Mouse (Mus musculus): ENCODE data around the gene Odf2. TPM values are rescaled to one million over a fixed set of nuclear protein-coding genes. Genes with fewer than 3 reads are reported as not detected.
A peak's percentile ranks its signal among the peaks of the same experiment; 100 is the strongest.
"Not testable (repeated sequence)": the region's sequence is repeated elsewhere in the genome, so short reads cannot be mapped to it uniquely, and the experiment has no call there.

Odf2 gene
- polyA plus RNA-seq, 1 experiment from 2014 or later, result 70.3 TPM

GRCm38 (mm10) chr2:29873801-29874200, 15.2 kb upstream of the Odf2 start:
- 88% methylated on average over 4 of the region's 4 CpGs for WGBS

DNA sequence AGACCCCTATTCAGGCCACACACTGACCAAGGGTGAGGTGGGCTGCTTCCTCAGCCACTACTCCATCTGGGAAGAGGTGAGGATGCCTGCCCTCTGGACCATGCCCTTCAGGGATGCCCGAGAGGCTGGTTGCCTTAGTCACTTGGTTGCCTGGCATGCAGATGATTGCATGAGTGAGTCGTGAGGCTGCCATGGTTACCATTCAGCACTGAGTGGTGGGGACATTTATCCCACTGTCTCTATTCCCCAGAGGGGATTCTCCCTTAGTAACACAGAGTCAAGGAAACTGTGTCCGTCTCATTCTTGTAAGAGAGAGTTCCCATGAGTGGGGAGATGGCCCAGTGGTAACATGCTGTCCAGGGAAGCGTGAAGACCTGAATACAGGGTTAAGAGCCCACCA, 11.0 kb upstream of the Odf2 start:
- H3K4me2 ChIP-seq, result no peak overlapping the region
- H3K36me3 ChIP-seq, result peaks cover 52% of the 10 kb centered on the region
- WGBS, result 42% methylated on average over 4 of the region's 4 CpGs
- no peak overlapping the region for H3K9ac ChIP-seq
- peak; percentile 72; the same call in 1 of the 2 replicates for ATAC-seq (ENCODE audit: low FRiP score)
- H3K4me3 ChIP-seq, result no peak overlapping the region
- no peaks in the 10 kb centered on the region for H3K9me3 ChIP-seq
- no peaks in the 10 kb centered on the region for H3K27me3 ChIP-seq
- no peak overlapping the region for H3K27ac ChIP-seq
- peaks cover 8% of the 10 kb centered on the region for H3K4me1 ChIP-seq (replicated peaks)

More at GRCm38 (mm10) chr2:29873801-29874200, 15.2 kb upstream of the Odf2 start:
- Histone ChIP-seq H3K4me2 (no peak overlapping the region), H3K27ac (no peak overlapping the region), H3K4me1 (replicated peaks) (peaks cover 29% of the 10 kb centered on the region), H3K36me3 (peaks cover 47% of the 10 kb centered on the region), H3K27me3 (no peaks in the 10 kb centered on the region), H3K9me3 (no peaks in the 10 kb centered on the region), H3K9ac (no peak overlapping the region), H3K4me3 (no peak overlapping the region)
- no peak for ATAC-seq (ENCODE audit: low FRiP score)

GRCm38 (mm10) chr2:29879191-29879590, 9.8 kb upstream of the Odf2 start:
- H3K9ac ChIP-seq, result no peak overlapping the region
- H3K4me2 ChIP-seq, result no peak overlapping the region
- H3K27ac ChIP-seq, result no peak overlapping the region
- H3K9me3 ChIP-seq, result no peaks in the 10 kb centered on the region
- H3K36me3 ChIP-seq, result peaks cover 46% of the 10 kb centered on the region
- H3K27me3 ChIP-seq, result no peaks in the 10 kb centered on the region
- no peak for ATAC-seq (ENCODE audit: low FRiP score)
- WGBS, result 75% methylated on average over 8 of the region's 8 CpGs
- H3K4me1 ChIP-seq (replicated peaks), result peaks cover 8% of the 10 kb centered on the region
- no peak overlapping the region for H3K4me3 ChIP-seq

DNA sequence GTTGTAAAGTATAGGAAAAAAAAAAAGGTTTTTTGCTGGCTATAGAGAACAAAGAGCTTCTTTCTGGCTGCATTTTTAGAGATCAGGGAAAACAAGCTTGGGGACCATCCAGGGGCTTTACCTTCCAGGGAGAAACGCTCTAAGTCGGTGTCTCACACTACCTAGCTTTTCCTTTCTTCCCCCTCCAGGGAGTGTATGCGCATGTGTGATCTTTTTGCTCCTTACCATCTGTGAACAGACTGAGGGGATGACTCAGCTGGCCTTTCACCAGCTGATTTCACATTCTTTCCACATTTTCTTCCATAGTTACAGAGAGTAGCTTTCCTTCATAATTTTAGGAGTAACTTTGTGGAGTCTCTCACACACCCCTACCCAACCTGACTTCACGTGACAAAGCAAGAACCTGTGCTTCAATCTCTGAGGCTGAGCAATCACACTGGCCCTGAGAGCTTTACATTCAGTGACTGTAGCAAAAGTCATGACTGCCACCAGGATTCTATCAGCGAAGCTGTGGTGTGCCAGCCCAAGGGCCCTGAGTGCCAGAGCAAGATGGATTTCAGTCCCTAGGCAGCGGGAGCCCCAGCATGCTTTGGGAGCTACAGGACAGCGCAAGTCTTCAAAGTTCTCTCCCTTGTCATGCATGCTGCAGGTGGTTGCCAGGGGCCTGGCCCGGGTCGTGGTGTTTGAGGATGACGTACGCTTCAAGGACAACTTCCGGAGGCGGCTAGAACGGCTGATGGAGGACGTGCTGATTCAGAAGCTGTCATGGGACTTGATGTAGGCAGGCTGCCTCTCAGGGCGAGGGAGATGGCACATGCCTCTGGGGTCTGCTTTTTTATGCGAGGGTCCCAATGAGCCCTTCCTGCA, 8.8 kb upstream of the Odf2 start:
- H3K4me2 ChIP-seq, result no peak overlapping the region
- no peaks in the 10 kb centered on the region for H3K9me3 ChIP-seq
- H3K9ac ChIP-seq, result no peak overlapping the region
- H3K36me3 ChIP-seq, result peaks cover 41% of the 10 kb centered on the region
- 78% methylated on average over 17 of the region's 17 CpGs for WGBS
- no peaks in the 10 kb centered on the region for H3K27me3 ChIP-seq
- ATAC-seq (ENCODE audit: low FRiP score), result no peak
- H3K4me3 ChIP-seq, result no peak overlapping the region
- H3K4me1 ChIP-seq (replicated peaks), result peaks cover 8% of the 10 kb centered on the region
- no peak overlapping the region for H3K27ac ChIP-seq

DNA sequence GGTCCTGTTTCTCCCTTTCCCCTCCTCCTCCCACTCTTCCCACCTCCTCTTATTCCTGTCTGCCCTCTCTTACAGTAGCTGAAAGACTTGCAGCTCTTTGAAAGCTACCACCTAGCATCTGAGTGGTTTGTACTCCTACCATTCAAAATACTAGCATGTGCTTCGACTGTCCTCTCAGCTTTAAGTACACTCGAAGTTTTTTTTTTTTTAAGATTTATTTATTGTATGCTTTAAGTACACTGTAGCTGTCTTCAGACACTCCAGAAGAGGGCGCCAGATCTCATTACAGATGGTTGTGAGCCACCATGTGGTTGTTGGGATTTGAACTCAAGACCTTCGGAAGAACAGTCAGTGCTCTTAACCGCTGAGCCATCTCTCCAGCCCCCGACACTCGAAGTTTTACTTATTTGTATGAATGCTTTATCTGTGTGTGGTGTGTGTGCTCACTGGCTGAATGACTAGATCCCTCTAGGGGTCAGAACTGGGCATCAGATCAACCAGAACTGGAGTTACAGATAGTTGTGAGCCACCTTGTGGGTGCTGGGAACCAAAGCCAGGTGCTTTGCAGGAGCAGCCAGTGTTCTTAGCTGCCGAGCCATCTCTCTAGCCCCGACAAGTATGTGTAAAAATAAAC, 2.2 kb upstream of the Odf2 start:
- H3K9ac ChIP-seq; H3K27me3 ChIP-seq; ATAC-seq (ENCODE audit: low FRiP score); H3K27ac ChIP-seq; H3K36me3 ChIP-seq; H3K4me3 ChIP-seq; H3K9me3 ChIP-seq; H3K4me2 ChIP-seq: not testable (repeated sequence)
- H3K4me1 ChIP-seq (replicated peaks), result peaks cover 19% of the 10 kb centered on the region
- 87% methylated on average over 9 of the region's 9 CpGs for WGBS

DNA sequence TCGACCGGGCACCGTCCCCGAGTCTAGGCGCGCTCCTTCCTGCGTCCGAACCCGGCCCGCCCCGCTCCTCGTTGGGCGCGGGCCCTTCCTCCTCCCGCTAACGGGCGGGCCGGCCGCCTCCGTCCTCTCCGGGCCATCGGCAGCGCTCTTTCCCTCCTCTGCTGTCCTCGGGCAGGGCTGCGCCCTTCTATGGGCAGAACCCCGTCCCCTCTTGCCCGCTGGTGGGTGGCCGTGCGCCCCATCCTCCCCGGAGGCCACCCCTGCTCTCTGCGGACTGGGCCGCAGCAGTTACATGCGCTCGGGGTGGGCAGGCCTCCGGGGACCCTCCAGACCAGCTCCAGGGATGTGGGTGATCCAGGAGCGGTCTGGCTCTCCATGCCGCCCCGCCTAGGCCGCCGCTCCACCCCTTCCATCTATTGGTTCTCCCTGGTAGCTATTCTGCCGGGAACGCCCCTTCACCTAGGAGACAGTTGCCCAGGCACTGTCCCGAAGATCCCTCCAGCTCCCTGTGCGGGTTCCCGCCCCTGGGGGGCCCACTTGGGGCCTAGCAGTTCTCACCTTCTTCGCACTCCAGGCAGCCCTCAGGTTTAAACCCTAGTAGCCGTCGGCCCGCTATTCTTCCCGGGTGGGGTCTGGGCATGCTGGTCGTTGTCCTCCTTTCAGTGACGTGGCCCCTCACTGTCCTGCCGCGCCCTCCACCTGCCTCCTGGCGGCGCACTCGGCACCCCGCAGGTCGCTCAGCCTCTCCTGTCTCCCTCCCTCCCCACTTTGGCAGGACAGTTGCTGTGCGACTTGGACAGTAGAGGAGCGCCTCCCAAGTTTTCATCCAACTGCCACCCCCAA, 1.2 kb downstream of the Odf2 start:
- peak; percentile 89 for ATAC-seq (ENCODE audit: low FRiP score)
- peak overlapping the region; percentile 96 for H3K9ac ChIP-seq
- peak overlapping the region; percentile 98 for H3K4me3 ChIP-seq
- H3K36me3 ChIP-seq, result peaks cover 37% of the 10 kb centered on the region
- no peaks in the 10 kb centered on the region for H3K9me3 ChIP-seq
- peak overlapping the region; percentile 92 for H3K27ac ChIP-seq
- peaks cover 23% of the 10 kb centered on the region for H3K4me1 ChIP-seq (replicated peaks)
- peak overlapping the region; percentile 94 for H3K4me2 ChIP-seq
- WGBS, result under 1% methylated on average over 55 of the region's 61 CpGs
- H3K27me3 ChIP-seq, result no peaks in the 10 kb centered on the region

DNA sequence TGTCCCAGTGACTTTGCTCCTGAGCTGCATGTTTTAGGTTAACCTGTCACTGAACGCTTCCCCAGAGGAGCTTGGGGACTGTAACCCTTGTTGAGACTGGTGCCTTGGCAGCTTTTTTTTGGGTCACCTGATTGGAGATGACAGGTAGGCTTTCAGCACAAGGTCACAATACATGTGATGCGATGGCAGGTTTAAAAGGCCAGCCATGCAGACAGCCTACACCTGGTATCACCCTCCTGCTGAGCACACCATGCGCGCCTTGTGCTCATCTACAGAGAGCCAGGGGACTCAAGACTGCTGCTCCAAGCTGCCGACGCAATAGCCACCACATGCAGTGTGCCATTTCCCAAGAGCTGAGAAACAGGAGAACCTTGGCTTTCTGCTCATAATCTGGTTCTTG, 2.8 kb downstream of the Odf2 start:
- Histone ChIP-seq H3K4me3 (no peak overlapping the region), H3K4me1 (replicated peaks) (peaks cover 23% of the 10 kb centered on the region), H3K36me3 (peaks cover 52% of the 10 kb centered on the region), H3K9ac (peak overlapping the region; percentile 29), H3K9me3 (no peaks in the 10 kb centered on the region), H3K27ac (no peak overlapping the region), H3K4me2 (no peak overlapping the region), H3K27me3 (no peaks in the 10 kb centered on the region)
- WGBS, result 98% methylated on average over 6 of the region's 6 CpGs
- no peak for ATAC-seq (ENCODE audit: low FRiP score)

DNA sequence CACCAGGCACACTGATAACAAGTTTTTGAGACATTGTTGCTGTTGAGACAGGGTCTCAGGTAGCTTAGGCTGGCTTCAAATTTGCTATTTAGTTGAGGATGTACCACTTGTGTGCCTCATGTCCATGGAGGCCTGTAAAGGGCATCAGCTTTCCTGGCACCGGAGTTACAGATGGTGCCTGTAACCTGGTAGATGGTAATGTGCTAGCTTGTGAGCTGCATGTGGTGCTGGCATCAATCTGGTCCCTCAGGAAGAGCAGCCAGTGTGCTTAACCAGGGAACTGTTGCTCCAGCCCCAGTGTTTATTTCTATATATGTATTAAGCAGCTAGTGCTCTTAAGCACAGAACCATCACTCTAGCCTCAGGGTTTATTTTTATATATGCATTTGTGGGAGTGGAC, 7.0 kb downstream of the Odf2 start:
- peaks cover 95% of the 10 kb centered on the region for H3K36me3 ChIP-seq
- H3K4me2 ChIP-seq, result no peak overlapping the region
- H3K4me3 ChIP-seq, result no peak overlapping the region
- ATAC-seq (ENCODE audit: low FRiP score), result no peak
- 94% methylated on average over 1 of the region's 1 CpGs for WGBS
- H3K9me3 ChIP-seq, result no peaks in the 10 kb centered on the region
- no peak overlapping the region for H3K9ac ChIP-seq
- peaks cover 10% of the 10 kb centered on the region for H3K4me1 ChIP-seq (replicated peaks)
- H3K27ac ChIP-seq, result no peak overlapping the region
- no peaks in the 10 kb centered on the region for H3K27me3 ChIP-seq

GRCm38 (mm10) chr2:29897366-29897765, 8.3 kb downstream of the Odf2 start:
- no peak overlapping the region for H3K4me2 ChIP-seq
- H3K9me3 ChIP-seq, result no peaks in the 10 kb centered on the region
- 82% methylated on average over 2 of the region's 2 CpGs for WGBS
- H3K27me3 ChIP-seq, result no peaks in the 10 kb centered on the region
- H3K27ac ChIP-seq, result no peak overlapping the region
- no peak for ATAC-seq (ENCODE audit: low FRiP score)
- H3K9ac ChIP-seq, result no peak overlapping the region
- H3K4me1 ChIP-seq (replicated peaks), result no peaks in the 10 kb centered on the region
- H3K36me3 ChIP-seq, result peaks cover 98% of the 10 kb centered on the region
- H3K4me3 ChIP-seq, result no peak overlapping the region

DNA sequence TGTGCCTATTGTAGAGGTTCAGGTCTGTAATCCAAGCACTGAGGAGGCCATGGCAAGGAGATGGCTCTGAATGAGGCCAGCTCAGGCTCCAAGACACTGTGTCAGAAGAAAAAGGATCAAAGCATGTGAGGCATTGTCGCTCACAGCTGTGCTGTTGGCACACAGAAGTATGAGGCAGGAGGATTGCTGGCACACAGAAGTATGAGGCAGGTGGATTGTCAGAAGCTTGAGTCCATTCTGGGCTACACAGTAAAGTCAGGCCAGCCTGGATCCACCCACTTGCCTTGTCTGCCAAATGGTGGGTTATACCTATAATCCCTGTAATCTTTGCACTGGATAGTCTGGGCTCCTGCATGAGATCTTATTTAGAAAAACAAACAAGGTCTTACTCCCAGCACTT, 9.1 kb downstream of the Odf2 start:
- H3K27ac ChIP-seq, result no peak overlapping the region
- peaks cover 98% of the 10 kb centered on the region for H3K36me3 ChIP-seq
- H3K9ac ChIP-seq, result no peak overlapping the region
- no peak for ATAC-seq (ENCODE audit: low FRiP score)
- no peak overlapping the region for H3K4me2 ChIP-seq
- H3K4me1 ChIP-seq (replicated peaks), result no peaks in the 10 kb centered on the region
- 93% methylated on average over 1 of the region's 1 CpGs for WGBS
- no peak overlapping the region for H3K4me3 ChIP-seq
- no peaks in the 10 kb centered on the region for H3K27me3 ChIP-seq
- H3K9me3 ChIP-seq, result no peaks in the 10 kb centered on the region

GRCm38 (mm10) chr2:29902194-29902593, 13.2 kb downstream of the Odf2 start:
- 97% methylated on average over 10 of the region's 10 CpGs for WGBS
- Histone ChIP-seq H3K4me3 (no peak overlapping the region), H3K9me3 (no peaks in the 10 kb centered on the region), H3K9ac (no peak overlapping the region), H3K4me2 (no peak overlapping the region), H3K36me3 (peaks cover 99% of the 10 kb centered on the region), H3K4me1 (replicated peaks) (no peaks in the 10 kb centered on the region), H3K27ac (no peak overlapping the region), H3K27me3 (no peaks in the 10 kb centered on the region)
- no peak for ATAC-seq (ENCODE audit: low FRiP score)

DNA sequence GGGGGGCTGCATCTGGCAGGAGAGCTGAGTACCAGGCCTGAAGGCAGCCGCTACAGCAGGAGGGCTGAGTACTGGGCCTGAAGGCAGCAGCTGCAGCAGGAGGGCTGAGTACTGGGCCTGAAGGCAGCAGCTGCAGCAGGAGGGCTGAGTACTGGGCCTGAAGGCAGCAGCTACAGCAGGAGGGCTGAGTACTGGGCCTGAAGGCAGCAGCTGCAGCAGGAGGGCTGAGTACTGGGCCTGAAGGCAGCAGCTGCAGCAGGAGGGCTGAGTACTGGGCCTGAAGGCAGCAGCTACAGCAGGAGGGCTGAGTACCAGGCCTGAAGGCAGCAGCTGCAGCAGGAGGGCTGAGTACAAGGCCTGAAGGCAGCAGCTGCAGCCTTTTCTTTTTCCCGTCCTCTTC, 19.1 kb downstream of the Odf2 start:
- not testable (repeated sequence) for H3K27me3 ChIP-seq, H3K9me3 ChIP-seq
- WGBS, result 77% methylated on average over 2 of the region's 2 CpGs

More for the DNA sequence above, 19.1 kb downstream of the Odf2 start:
- not testable (repeated sequence) for H3K9ac ChIP-seq; H3K4me3 ChIP-seq; H3K4me2 ChIP-seq; ATAC-seq (ENCODE audit: low FRiP score); H3K4me1 ChIP-seq (replicated peaks); H3K27ac ChIP-seq
- peaks cover 90% of the 10 kb centered on the region for H3K36me3 ChIP-seq
